Mouse (Mus musculus) cerebellum, adult (tissue): ENCODE measurements around the gene Pon2.
"Not testable (repeated sequence)": the region's sequence is repeated elsewhere in the genome, so short reads cannot be mapped to it uniquely, and the experiment has no call there.

Experiments
- ATAC-seq: cut with Nextera tagmentation; 2 replicates; pipeline ENCODE4 v1.9.2; 2017; ENCODE audit warnings: mild to moderate bottlenecking, moderate library complexity, mixed read lengths; ENCODE audit not compliant: insufficient number of reproducible peaks, low FRiP score, low TSS enrichment

Gene Pon2

DNA sequence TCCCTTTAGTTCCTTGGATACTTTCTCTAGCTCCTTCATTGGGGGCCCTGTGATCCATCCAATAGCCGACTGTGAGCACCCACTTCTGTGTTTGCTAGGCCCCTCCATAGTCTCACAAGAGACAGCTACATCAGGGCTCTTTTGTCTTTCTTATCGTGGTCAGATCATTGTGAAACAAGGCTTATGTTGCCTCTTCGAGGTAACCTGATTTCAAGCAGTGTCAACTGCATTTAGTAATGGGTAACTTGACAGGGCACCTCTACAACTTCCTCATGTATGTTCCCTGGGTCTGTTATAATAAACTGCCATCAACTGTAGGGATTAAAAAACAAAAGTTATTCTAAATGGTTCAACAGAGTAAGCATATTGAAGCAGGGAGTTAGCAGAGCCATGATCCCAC, 63.7 kb downstream of the Pon2 start:
- ATAC-seq, result no peak

DNA sequence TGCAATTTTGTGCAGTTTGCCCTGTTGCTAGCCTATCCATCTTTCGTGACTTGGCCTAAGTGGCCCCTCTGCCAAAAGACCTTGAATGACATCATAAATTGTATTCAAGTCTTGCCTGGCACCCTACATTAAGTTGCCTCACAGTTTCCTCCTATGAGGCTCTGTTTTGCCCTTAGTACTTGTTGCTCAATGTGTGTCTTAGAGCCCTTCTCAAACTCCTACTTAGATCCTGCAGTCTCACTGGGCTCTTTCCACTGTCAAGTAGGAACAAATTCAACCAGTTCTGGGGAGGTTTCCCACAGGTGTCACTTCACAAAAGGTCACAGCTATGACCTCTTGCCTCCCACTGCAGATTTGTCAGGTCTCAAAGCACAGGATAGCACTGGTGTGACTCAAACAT, 64.4 kb downstream of the Pon2 start:
- no peak for ATAC-seq

DNA sequence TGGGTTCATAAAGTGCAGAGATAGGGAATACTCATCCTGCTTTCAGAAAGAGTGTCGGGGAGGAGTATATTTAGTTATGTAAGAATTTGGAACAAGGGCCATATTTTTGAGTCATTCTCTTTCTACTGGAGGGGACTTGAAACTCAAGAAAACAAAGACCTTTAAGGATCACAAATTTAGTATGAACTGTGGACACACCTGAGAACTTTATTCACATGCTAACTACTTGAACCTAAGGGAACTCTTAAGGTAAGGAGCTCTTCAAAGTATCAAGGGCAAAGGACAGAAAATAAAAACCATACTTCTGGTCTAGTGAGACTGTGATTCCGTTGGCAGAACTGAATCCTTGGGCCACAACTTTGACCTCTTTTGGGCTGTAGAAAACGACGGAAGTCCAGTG, 66.2 kb downstream of the Pon2 start:
- no peak for ATAC-seq

DNA sequence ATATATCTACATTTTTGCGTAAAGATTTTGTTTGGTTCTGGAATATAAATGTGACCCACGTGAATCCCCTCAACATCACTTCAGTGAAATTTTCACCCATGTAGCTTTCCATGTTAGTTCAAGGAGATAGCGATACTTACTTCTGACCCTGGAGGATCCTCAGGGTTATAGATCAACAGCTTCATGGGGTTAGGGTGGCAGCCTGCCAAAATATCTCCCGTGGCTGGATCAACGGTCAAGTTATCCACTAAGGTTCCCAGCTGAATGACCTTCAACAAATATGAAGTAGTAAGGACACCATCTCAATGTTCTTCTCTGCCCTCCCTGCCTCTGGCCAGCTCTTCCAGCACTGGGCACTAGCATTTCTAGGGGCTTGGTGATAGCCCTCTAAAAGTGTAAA, 68.0 kb downstream of the Pon2 start:
- ATAC-seq, result no peak

DNA sequence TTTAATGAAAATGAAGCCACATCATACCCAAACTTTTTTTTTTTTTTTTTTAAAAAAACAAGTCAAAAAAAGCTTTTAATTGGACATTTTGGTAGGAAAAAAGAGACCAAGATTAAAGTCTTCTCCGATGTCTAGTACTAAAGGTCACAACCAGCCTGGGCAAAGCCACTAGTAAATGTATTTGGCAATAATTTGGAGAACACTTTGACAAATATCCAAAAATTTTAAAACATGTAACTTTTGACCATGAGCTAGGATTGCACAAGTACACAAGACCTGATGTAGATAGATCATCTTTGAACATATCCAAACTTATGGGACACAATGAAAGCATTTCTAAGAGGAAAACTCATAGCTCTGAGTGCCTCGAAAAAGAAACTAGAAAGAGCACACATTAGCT, 74.7 kb downstream of the Pon2 start:
- not testable (repeated sequence) for ATAC-seq

DNA sequence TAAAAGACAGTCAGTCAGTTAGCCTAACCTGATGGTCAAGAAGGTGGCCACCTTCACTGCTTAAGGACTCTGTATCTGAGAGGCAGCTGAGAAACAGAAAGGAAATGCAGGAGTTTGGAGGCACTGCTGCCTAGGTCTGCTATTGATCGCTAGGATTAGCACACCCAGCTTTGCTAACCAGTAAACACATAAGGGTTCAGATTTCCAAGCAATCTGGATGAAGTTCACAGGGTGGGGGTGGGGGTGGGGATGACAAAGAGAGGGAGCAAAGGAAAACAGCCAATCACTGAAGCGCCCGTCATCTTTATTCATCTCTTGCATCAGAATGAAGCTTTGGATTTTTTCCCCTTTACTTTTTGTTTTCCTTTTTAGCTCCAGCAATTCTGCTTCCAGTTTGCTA, 76.2 kb downstream of the Pon2 start:
- ATAC-seq, result no peak

DNA sequence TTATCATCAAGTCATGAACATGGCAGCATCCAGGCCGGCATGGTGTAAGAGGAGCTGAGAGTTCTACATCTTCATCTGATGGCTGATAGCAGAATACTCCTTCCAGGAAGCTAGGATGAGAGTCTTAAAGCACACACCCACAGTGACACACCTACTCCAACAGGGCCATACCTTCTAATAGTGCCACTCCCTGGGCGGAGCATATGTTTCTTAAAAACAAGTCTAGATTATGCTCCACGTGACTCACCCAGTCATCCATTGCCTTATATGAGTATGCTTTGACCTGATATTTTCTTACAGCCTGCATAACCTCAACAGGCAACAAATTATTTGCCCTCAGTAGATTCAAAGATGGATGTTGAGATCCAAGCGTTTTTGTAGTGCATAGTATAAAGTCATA, 80.1 kb downstream of the Pon2 start:
- ATAC-seq, result no peak
